Mouse (Mus musculus) bone marrow macrophage, adult 2 months (primary cell): ENCODE results near the gene Lrrc9. TPM values are rescaled to one million over a fixed set of nuclear protein-coding genes. Genes with fewer than 3 reads are reported as not detected.
A peak's percentile ranks its signal among the peaks of the same experiment; 100 is the strongest.

Source experiments
- H3K27ac ChIP-seq: 2 replicates; pipeline ENCODE4 v1.5.1; 2012; ENCODE audit warnings: low read depth, low read length; ENCODE audit not compliant: insufficient read depth
- H3K4me1 ChIP-seq: 2 replicates; pipeline ENCODE4 v1.6.1; 2012; ENCODE audit warnings: low read length; ENCODE audit not compliant: control insufficient read depth, insufficient read depth
- H3K4me3 ChIP-seq: 2 replicates; pipeline ENCODE4 v1.5.1; 2012; ENCODE audit warnings: mild to moderate bottlenecking, low read length, moderate library complexity; ENCODE audit not compliant: insufficient read depth
- CTCF ChIP-seq: IDR thresholded peaks from 2 replicates; pipeline ENCODE4 v1.5.1; 2012; ENCODE audit warnings: low read depth, mild to moderate bottlenecking, low read length, moderate library complexity
- POLR2A ChIP-seq: IDR thresholded peaks from 2 replicates; pipeline ENCODE4 v1.6.1; 2012; ENCODE audit warnings: mild to moderate bottlenecking, low read depth, low read length, borderline replicate concordance
- polyA plus RNA-seq: library from polyadenylated mRNA; stranded (reverse); fragments of >200 nt; gene quantifications from 2 replicates; pipeline ENCODE4 v1.2.4, GENCODE M21; 2012; ENCODE audit not compliant: missing spikeins, insufficient read depth, insufficient read length

Gene Lrrc9
- polyA plus RNA-seq, 1 experiment: not detected

GRCm38 (mm10) chr12:72518114-72518728 lies 76.6 kb downstream of the Lrrc9 start:
- TF ChIP-seq POLR2A (no peak), CTCF (no peak)
- H3K4me1 ChIP-seq: peaks cover 4% of the 10 kb centered on the region
- no peak overlapping the region for H3K4me3 ChIP-seq
- H3K27ac ChIP-seq: no peak overlapping the region

GRCm38 (mm10) chr12:72519352-72519751 lies 77.7 kb downstream of the Lrrc9 start:
- no peak for TF ChIP-seq POLR2A
- TF ChIP-seq CTCF: no peak
- Histone ChIP-seq H3K4me3 (no peak overlapping the region), H3K4me1 (peaks cover 4% of the 10 kb centered on the region), H3K27ac (no peak overlapping the region)

GRCm38 (mm10) chr12:72519855-72520254 lies 78.2 kb downstream of the Lrrc9 start:
- Histone ChIP-seq H3K4me1 (peaks cover 1% of the 10 kb centered on the region), H3K4me3 (no peak overlapping the region), H3K27ac (no peak overlapping the region)
- no peak for TF ChIP-seq CTCF
- no peak for TF ChIP-seq POLR2A

- no peak overlapping the region for H3K4me3 ChIP-seq
- TF ChIP-seq POLR2A (no peak), CTCF (no peak)
- no peak overlapping the region for H3K27ac ChIP-seq
- no peaks in the 10 kb centered on the region for H3K4me1 ChIP-seq
Observed at GRCm38 (mm10) chr12:72520645-72521044, 79.0 kb downstream of the Lrrc9 start.

- no peak for TF ChIP-seq CTCF
- TF ChIP-seq POLR2A: no peak
- no peaks in the 10 kb centered on the region for H3K4me1 ChIP-seq
- H3K4me3 ChIP-seq: no peak overlapping the region
- no peak overlapping the region for H3K27ac ChIP-seq
Observed at GRCm38 (mm10) chr12:72525588-72525987, 83.9 kb downstream of the Lrrc9 start.

- no peak overlapping the region for H3K4me3 ChIP-seq
- peaks cover 3% of the 10 kb centered on the region; the same call in 1 of the 2 replicates for H3K4me1 ChIP-seq
- H3K27ac ChIP-seq: no peak overlapping the region
- TF ChIP-seq POLR2A (no peak), CTCF (no peak)
Observed at GRCm38 (mm10) chr12:72532303-72532702, 90.6 kb downstream of the Lrrc9 start.

GRCm38 (mm10) chr12:72533986-72534385 lies 92.3 kb downstream of the Lrrc9 start:
- TF ChIP-seq POLR2A (no peak), CTCF (no peak)

GRCm38 (mm10) chr12:72535599-72535998 lies 93.9 kb downstream of the Lrrc9 start:
- Histone ChIP-seq H3K4me3 (peak overlapping the region; percentile 35), H3K27ac (no peak overlapping the region), H3K4me1 (peaks cover 3% of the 10 kb centered on the region; the same call in 1 of the 2 replicates)
- TF ChIP-seq POLR2A: no peak
- no peak for TF ChIP-seq CTCF

More at GRCm38 (mm10) chr12:72533986-72534385, 92.3 kb downstream of the Lrrc9 start:
- Histone ChIP-seq H3K4me1 (peaks cover 3% of the 10 kb centered on the region; the same call in 1 of the 2 replicates), H3K4me3 (no peak overlapping the region), H3K27ac (no peak overlapping the region)

- H3K4me1 ChIP-seq: peaks cover 3% of the 10 kb centered on the region; the same call in 1 of the 2 replicates
- H3K27ac ChIP-seq: peak within 1 kb of the TSS; percentile 28; the same call in 1 of the 2 replicates
- H3K4me3 ChIP-seq: peak within 1 kb of the TSS; percentile 82
- no peak for TF ChIP-seq CTCF
- TF ChIP-seq POLR2A: no peak
Observed at GRCm38 (mm10) chr12:72536021-72536597, 94.4 kb downstream of the Lrrc9 start, which contains the start of gene Pcnx4. Gene Pcnx4 (plus strand): TSS chr12:72536383.

GRCm38 (mm10) chr12:72538571-72538970 lies 96.9 kb downstream of the Lrrc9 start:
- H3K4me3 ChIP-seq: no peak overlapping the region
- H3K4me1 ChIP-seq: peaks cover 3% of the 10 kb centered on the region; the same call in 1 of the 2 replicates
- TF ChIP-seq CTCF (no peak), POLR2A (no peak)
- H3K27ac ChIP-seq: no peak overlapping the region
